Mouse (Mus musculus) E14TG2a.4 (cell line): ENCODE data around the gene Metap2.

ENCODE experiments used
- CTCF ChIP-seq: conservative IDR thresholded peaks from 2 replicates; pipeline ENCODE4 v1.5.1; 2014; ENCODE audit warnings: low read length
- NANOG ChIP-seq: IDR thresholded peaks from 2 replicates; pipeline ENCODE4 v1.6.1; 2014; ENCODE audit warnings: borderline replicate concordance, low read length, mixed read lengths
- POU5F1 ChIP-seq: IDR thresholded peaks from 2 replicates; pipeline ENCODE4 v1.6.1; 2014; ENCODE audit warnings: low read length, borderline replicate concordance

DNA sequence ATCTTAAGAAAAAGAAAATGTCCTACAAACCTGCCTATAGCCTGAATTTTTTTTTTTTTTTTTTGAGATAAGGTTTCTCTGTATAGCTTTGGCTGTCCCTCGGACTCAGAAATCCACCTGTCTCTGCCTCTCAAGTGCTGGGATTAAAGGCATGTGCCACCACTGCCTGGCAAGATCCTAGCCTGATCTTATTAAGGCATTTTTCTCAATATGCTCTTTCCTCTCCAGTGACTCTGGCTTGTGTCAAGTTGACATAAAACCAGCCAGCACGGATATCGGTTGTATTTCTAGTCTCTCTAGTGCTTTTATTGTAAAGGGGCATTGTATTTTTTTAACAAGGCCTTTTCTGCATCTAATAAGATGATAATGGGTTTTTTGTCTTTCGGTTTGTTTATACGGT lies 27.8 kb upstream of the Metap2 start:
- TF ChIP-seq CTCF (no peak), NANOG (no peak), POU5F1 (no peak)
